Mouse (Mus musculus) spleen, postnatal 10 days (tissue): ENCODE results near the gene Vrk1.
A peak's percentile ranks its signal among the peaks of the same experiment; 100 is the strongest.

Experiments
- DNase-seq, 2 experiments: peaks; one replicate each; pipeline ENCODE4 v3.0.0; 2021 to 2022; ENCODE audit warnings: low spot score in 2 of 2

Gene Vrk1

GRCm38 (mm10) chr12:106046143-106046795 lies 36.2 kb downstream of the Vrk1 start:
- DNase-seq = no peak

- no peak for DNase-seq
Measured at GRCm38 (mm10) chr12:106052271-106052670, 42.2 kb downstream of the Vrk1 start.

GRCm38 (mm10) chr12:106055799-106056198 lies 45.8 kb downstream of the Vrk1 start:
- peak; percentile 76 to 88 for DNase-seq

GRCm38 (mm10) chr12:106059873-106060573 lies 50.0 kb downstream of the Vrk1 start:
- DNase-seq = no peak

GRCm38 (mm10) chr12:106070434-106071155 lies 60.6 kb downstream of the Vrk1 start:
- no peak for DNase-seq

GRCm38 (mm10) chr12:106071575-106072166 lies 61.6 kb downstream of the Vrk1 start:
- DNase-seq = no peak

- no peak for DNase-seq
Measured at GRCm38 (mm10) chr12:106074371-106075155, 64.5 kb downstream of the Vrk1 start.

- no peak for DNase-seq
Measured at GRCm38 (mm10) chr12:106076131-106076530, 66.1 kb downstream of the Vrk1 start.

- DNase-seq = no peak
Measured at GRCm38 (mm10) chr12:106080511-106080910, 70.5 kb downstream of the Vrk1 start.

- DNase-seq = no peak
Measured at GRCm38 (mm10) chr12:106080945-106081747, 71.1 kb downstream of the Vrk1 start.

GRCm38 (mm10) chr12:106081748-106082140 lies 71.7 kb downstream of the Vrk1 start:
- DNase-seq = no peak

- no peak for DNase-seq
Measured at GRCm38 (mm10) chr12:106082191-106082957, 72.3 kb downstream of the Vrk1 start.

GRCm38 (mm10) chr12:106082958-106083381 lies 72.9 kb downstream of the Vrk1 start:
- no peak for DNase-seq

GRCm38 (mm10) chr12:106084126-106084525 lies 74.1 kb downstream of the Vrk1 start:
- DNase-seq = no peak

GRCm38 (mm10) chr12:106094827-106095226 lies 84.8 kb downstream of the Vrk1 start:
- no peak for DNase-seq

GRCm38 (mm10) chr12:106102003-106102402 lies 92.0 kb downstream of the Vrk1 start:
- DNase-seq = no peak

- no peak for DNase-seq
Measured at GRCm38 (mm10) chr12:106102726-106103643, 93.0 kb downstream of the Vrk1 start.

GRCm38 (mm10) chr12:106107272-106107671 lies 97.2 kb downstream of the Vrk1 start:
- DNase-seq = no peak
